Mouse (Mus musculus) heart, embryonic 14.5 days (tissue): Measurements from ENCODE around the gene Fcer2a. TPM values are rescaled to one million over a fixed set of nuclear protein-coding genes. Genes with fewer than 3 reads are reported as not detected.

Experiments used
- ATAC-seq: fragments of 200-750 bp; cut with Nextera tagmentation; 2 replicates; pipeline ENCODE4 v1.8.0; 2017; ENCODE audit warnings: low read depth, moderate TSS enrichment; ENCODE audit not compliant: insufficient number of reproducible peaks, insufficient read depth, low FRiP score
- H3K27ac ChIP-seq, 2 experiments: fragments of 200-500 bp in 1 of 2; fragments of 300-500 bp in 1 of 2; sonication (generic) in 1 of 2; replicated peaks in 1 of 2; 2 replicates each; pipeline ENCODE4 v1.5.1; 2012 to 2014; ENCODE audit warnings: low read depth in 2 of 2, low read length in 2 of 2, control low read depth in 1 of 2, mild to moderate bottlenecking in 1 of 2, mixed read lengths in 1 of 2; ENCODE audit not compliant: control insufficient read depth in 1 of 2, insufficient read depth in 1 of 2
- H3K27me3 ChIP-seq: fragments of 300-500 bp; sonication (generic); 2 replicates; pipeline ENCODE4 v1.6.1; 2014; ENCODE audit warnings: mild to moderate bottlenecking, low read length, control low read depth; ENCODE audit not compliant: control insufficient read depth, insufficient read depth
- H3K36me3 ChIP-seq: fragments of 300-500 bp; sonication (generic); 2 replicates; pipeline ENCODE4 v1.6.1; 2014; ENCODE audit warnings: mild to moderate bottlenecking, control low read depth, low read length, mixed read lengths; ENCODE audit not compliant: control insufficient read depth, insufficient read depth
- H3K4me1 ChIP-seq, 2 experiments: fragments of 200-500 bp in 1 of 2; fragments of 300-500 bp in 1 of 2; sonication (generic) in 1 of 2; 2 replicates each; pipeline ENCODE4 v1.6.1; 2012 to 2014; ENCODE audit warnings: low read length in 2 of 2, control low read depth in 1 of 2, mixed read lengths in 1 of 2; ENCODE audit not compliant: control insufficient read depth in 2 of 2, insufficient read depth in 2 of 2
- H3K4me2 ChIP-seq: fragments of 300-500 bp; sonication (generic); 2 replicates; pipeline ENCODE4 v1.6.1; 2014; ENCODE audit warnings: mild to moderate bottlenecking, low read length
- H3K4me3 ChIP-seq, 2 experiments: fragments of 200-500 bp in 1 of 2; fragments of 300-500 bp in 1 of 2; sonication (generic) in 1 of 2; 2 replicates each; pipeline ENCODE4 v1.5.1; 2012 to 2014; ENCODE audit warnings: low read length in 2 of 2, mild to moderate bottlenecking in 2 of 2, control low read depth in 1 of 2, low read depth in 1 of 2, moderate library complexity in 1 of 2; ENCODE audit not compliant: control insufficient read depth in 1 of 2, insufficient read depth in 1 of 2
- H3K9ac ChIP-seq: fragments of 300-500 bp; sonication (generic); 2 replicates; pipeline ENCODE4 v1.6.1; 2014; ENCODE audit warnings: mild to moderate bottlenecking, low read length
- H3K9me3 ChIP-seq: fragments of 300-500 bp; sonication (generic); 2 replicates; pipeline ENCODE4 v1.6.1; 2016; ENCODE audit warnings: low read length, control low read depth; ENCODE audit not compliant: control insufficient read depth
- WGBS: fragments of 180-500 bp; shearing (Covaris S2); extraction: QIAGEN DNeasy Blood & Tissue Kit; methylation state at CpG from one replicate; pipeline ENCODE4 v1.1.7; 2014; 5-methylcytosine and 5-hydroxymethylcytosine counted together
- polyA plus RNA-seq: library from polyadenylated mRNA; unstranded; fragments of >200 nt; fragmentation: Nextera tagmentation; extraction: Ambion mirVana; gene quantifications from 2 replicates; pipeline ENCODE4 v1.2.1, GENCODE M21; 2014

The Fcer2a gene
- polyA plus RNA-seq, 1 experiment from 2014 or later = not detected

DNA sequence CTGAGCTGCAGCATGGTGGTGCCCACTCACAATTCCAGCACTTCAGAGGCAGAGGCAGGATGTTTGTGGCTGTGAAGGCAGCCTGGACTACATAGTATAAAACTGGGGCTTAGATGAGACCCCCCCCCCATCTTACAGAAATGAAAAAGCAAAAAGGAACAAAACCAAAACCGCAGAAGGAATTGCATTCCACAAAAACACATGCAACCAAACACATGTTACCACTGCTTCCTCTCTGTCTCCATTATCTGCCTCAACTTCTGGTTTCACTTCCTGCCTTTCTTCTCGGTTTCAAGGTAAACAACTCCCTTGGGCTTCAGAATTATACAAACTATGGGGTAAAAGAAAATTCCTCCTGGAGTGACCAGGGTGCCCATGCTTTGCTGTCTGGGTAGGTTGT lies 17.7 kb upstream of the Fcer2a start:
- ATAC-seq = no peak
- no peak overlapping the region for H3K9ac ChIP-seq
- H3K4me3 ChIP-seq = no peak overlapping the region
- no peak overlapping the region for H3K4me2 ChIP-seq
- no peak overlapping the region; a peak in 2 of 4 replicates for H3K27ac ChIP-seq
- 33% methylated on average over 2 of the region's 2 CpGs for WGBS
- no peaks in the 10 kb centered on the region; a peak in 1 of 4 replicates for H3K4me1 ChIP-seq
- no peaks in the 10 kb centered on the region for H3K27me3 ChIP-seq
- H3K9me3 ChIP-seq = no peaks in the 10 kb centered on the region
- no peaks in the 10 kb centered on the region for H3K36me3 ChIP-seq

DNA sequence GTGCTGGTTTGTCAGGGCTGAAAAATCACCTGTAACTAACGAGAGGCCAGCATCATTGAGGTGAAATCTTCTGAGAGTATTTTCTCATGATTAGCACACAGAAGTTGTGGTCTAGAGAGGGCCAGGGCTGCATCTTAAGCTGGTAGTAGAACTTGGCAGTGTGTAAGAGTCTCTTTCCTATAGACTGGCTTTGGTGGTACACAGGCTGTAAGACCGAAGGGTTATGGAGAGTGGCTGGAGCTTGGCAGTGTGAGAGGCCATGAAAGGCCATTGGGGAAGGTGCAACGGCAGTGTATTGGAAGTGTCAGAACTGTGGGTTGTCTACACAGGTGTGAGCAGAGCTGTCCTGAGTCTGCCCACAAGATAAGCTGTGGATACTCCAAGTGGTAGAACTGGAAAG lies 16.3 kb upstream of the Fcer2a start:
- WGBS = 72% methylated on average over 3 of the region's 3 CpGs
- ATAC-seq = no peak

DNA sequence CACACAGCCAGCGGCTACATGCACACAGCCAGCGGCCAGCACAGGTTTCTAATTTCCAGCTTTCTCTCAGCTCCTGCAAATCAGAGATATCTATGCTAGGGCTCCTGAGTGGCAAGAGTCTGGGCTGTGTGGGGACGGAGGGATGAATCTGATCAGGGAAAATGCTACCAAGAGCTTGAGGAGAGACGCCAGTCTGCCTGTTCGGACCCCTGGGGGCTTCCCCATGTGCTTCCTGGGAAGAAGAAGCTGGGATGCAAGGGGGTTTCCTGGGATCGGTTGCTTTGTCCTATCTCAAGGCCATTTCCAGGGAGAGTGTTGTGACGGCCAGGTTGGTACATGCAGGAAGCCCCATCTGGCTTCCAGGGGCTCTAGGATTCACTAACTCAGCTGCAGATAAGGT lies 13.6 kb upstream of the Fcer2a start:
- no peak overlapping the region for H3K4me2 ChIP-seq
- no peaks in the 10 kb centered on the region for H3K9me3 ChIP-seq
- H3K4me1 ChIP-seq = no peaks in the 10 kb centered on the region; a peak in 1 of 4 replicates
- no peaks in the 10 kb centered on the region for H3K27me3 ChIP-seq
- no peak overlapping the region for H3K4me3 ChIP-seq
- H3K36me3 ChIP-seq = no peaks in the 10 kb centered on the region
- WGBS = 58% methylated on average over 7 of the region's 7 CpGs
- H3K27ac ChIP-seq = no peak overlapping the region
- no peak overlapping the region for H3K9ac ChIP-seq
- no peak for ATAC-seq

More for the DNA sequence above, 16.3 kb upstream of the Fcer2a start:
- Histone ChIP-seq H3K36me3 (no peaks in the 10 kb centered on the region), H3K4me2 (no peak overlapping the region), H3K9me3 (no peaks in the 10 kb centered on the region), H3K9ac (no peak overlapping the region), H3K4me1 (no peaks in the 10 kb centered on the region; a peak in 1 of 4 replicates), H3K27me3 (no peaks in the 10 kb centered on the region), H3K4me3 (no peak overlapping the region), H3K27ac (no peak overlapping the region)

DNA sequence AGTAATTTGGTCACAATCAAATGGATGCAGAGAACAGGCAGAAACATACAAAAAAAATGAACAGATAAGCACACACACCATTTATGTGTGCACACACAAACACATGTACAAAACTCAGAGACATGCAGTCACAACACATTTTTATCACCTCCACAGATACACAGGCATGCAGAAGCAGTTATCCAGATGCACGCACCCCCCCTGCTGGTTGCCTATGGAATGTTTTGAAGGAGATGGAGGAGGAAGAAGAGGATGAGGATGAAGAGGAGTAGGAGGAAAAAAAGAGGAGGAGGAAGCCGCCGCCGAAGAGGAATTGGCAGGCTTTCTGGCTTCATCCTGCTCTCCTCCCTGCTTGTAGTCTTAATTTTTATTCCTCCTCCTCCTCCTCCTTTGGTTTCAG lies 11.7 kb upstream of the Fcer2a start:
- H3K27me3 ChIP-seq = no peaks in the 10 kb centered on the region
- H3K4me2 ChIP-seq = no peak overlapping the region
- no peak overlapping the region for H3K4me3 ChIP-seq
- H3K9ac ChIP-seq = no peak overlapping the region
- WGBS = 48% methylated on average over 4 of the region's 4 CpGs
- ATAC-seq = no peak
- no peaks in the 10 kb centered on the region for H3K9me3 ChIP-seq
- no peak overlapping the region for H3K27ac ChIP-seq
- H3K36me3 ChIP-seq = no peaks in the 10 kb centered on the region
- no peaks in the 10 kb centered on the region; a peak in 1 of 4 replicates for H3K4me1 ChIP-seq

DNA sequence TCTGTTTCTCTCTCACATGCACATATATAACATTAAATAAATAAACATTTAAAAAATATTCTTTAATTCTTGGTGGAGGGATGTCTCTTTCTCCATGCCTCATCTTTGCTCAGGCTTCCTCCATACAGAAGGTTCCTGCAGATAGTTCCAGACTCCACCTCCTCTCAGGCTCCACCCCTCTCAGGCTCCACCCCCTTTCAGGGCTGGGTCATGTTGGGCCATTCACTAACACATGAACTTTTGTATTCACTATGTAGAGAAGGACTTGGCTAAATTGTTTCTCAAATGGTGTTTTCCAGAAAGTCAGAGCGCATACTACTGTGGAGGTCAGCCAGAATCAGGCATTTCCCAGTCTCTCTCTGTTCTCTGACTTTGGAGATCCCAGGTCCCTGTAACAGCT lies 7.5 kb upstream of the Fcer2a start:
- 97% methylated on average over 1 of the region's 1 CpGs for WGBS
- Histone ChIP-seq H3K9ac (no peak overlapping the region), H3K27ac (no peak overlapping the region), H3K36me3 (no peaks in the 10 kb centered on the region), H3K4me1 (no peaks in the 10 kb centered on the region), H3K4me2 (no peak overlapping the region), H3K4me3 (no peak overlapping the region), H3K9me3 (no peaks in the 10 kb centered on the region), H3K27me3 (no peaks in the 10 kb centered on the region)
- ATAC-seq = no peak

DNA sequence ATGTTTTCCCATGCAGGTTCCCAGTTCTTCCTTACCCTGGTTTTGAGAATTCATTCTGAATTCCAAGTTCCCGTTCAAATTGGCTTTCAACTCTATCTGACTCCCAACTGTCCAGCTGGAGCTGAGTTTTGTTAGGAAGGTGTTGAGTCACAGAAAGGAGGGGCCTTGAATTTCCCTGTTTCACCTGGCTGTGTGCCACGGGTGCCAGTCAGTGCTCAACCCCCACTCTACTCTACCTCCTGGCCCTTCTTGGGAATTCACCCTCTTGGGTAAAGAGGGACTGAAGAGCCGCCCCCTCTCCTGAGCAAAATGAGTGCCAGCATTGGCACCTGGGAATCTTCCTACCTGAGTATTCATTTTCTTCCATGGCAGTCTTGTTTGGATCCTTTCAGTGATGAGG lies 3.2 kb downstream of the Fcer2a start:
- Histone ChIP-seq H3K9me3 (no peaks in the 10 kb centered on the region), H3K4me2 (no peak overlapping the region), H3K4me1 (no peaks in the 10 kb centered on the region), H3K27me3 (no peaks in the 10 kb centered on the region), H3K36me3 (no peaks in the 10 kb centered on the region), H3K9ac (no peak overlapping the region), H3K27ac (no peak overlapping the region), H3K4me3 (no peak overlapping the region)
- no peak for ATAC-seq
- WGBS = 61% methylated on average over 3 of the region's 3 CpGs

DNA sequence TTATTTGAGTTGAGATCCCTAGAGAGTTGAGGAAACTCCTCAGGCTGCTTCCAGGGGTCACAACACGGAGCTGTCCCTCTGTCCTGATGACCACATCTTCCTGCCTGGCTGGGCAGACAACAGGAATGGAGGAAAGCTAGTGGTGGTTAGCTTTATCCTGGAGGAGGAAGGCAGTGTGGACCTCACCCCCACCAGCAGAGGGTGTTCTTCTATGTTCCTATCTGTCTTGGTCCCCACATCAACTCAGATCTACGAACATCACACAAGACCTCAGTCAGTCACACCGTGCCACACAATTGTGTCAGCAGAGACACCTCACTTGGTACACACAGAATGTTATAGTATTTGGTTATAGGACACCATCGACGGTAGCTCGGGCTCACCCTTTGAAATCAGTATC lies 6.4 kb downstream of the Fcer2a start:
- no peak overlapping the region for H3K27ac ChIP-seq
- no peaks in the 10 kb centered on the region for H3K27me3 ChIP-seq
- no peak overlapping the region for H3K9ac ChIP-seq
- WGBS = 71% methylated on average over 6 of the region's 6 CpGs
- no peaks in the 10 kb centered on the region for H3K9me3 ChIP-seq
- no peak overlapping the region for H3K4me3 ChIP-seq
- H3K36me3 ChIP-seq = no peaks in the 10 kb centered on the region
- no peak for ATAC-seq
- H3K4me2 ChIP-seq = no peak overlapping the region
- no peaks in the 10 kb centered on the region for H3K4me1 ChIP-seq

DNA sequence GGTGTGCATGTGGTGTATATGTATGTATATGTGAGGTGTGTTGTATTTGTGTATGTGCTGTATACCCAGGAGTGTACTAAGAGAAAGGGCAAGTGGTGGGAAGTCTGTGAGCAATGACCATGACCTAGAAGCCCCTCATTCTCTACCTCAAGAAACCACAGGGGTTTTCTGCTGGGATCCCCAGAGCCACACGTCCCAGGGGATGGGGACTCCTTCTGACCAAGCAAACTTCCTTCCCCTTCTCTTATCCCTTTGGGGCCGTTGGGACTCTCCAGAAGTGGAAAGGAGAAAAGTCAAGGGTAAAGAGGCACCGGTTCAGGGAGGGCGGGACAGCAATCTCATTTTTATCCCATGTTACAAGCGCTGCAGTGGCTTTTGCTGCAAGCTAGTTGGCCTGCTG lies 8.6 kb downstream of the Fcer2a start:
- Histone ChIP-seq H3K9me3 (no peaks in the 10 kb centered on the region), H3K9ac (no peak overlapping the region), H3K27me3 (no peaks in the 10 kb centered on the region), H3K4me1 (no peaks in the 10 kb centered on the region), H3K27ac (no peak overlapping the region), H3K4me2 (no peak overlapping the region), H3K4me3 (no peak overlapping the region), H3K36me3 (peaks cover 14% of the 10 kb centered on the region)
- 59% methylated on average over 5 of the region's 5 CpGs for WGBS
- no peak for ATAC-seq
